Mouse (Mus musculus) ES-E14 (cell line): ENCODE results near the gene Ebpl.

Experiments used
- CHD2 ChIP-seq: IDR thresholded peaks from 2 replicates; pipeline ENCODE4 v1.6.1; 2014; ENCODE audit warnings: mild to moderate bottlenecking, low read depth, low read length, inconsistent platforms
- HCFC1 ChIP-seq: IDR thresholded peaks from 2 replicates; pipeline ENCODE4 v1.6.1; 2012; ENCODE audit warnings: low read length, inconsistent platforms, borderline replicate concordance; ENCODE audit not compliant: insufficient read depth
- MAFK ChIP-seq: IDR thresholded peaks from 2 replicates; pipeline ENCODE4 v1.6.1; 2014; ENCODE audit warnings: mild to moderate bottlenecking, low read depth, low read length, inconsistent platforms; ENCODE audit not compliant: insufficient read depth
- ZC3H11A ChIP-seq: IDR thresholded peaks from 2 replicates; pipeline ENCODE4 v1.6.1; 2012; ENCODE audit warnings: low read depth, mild to moderate bottlenecking, inconsistent platforms, low read length, borderline replicate concordance
- ZNF384 ChIP-seq: IDR thresholded peaks from 2 replicates; pipeline ENCODE4 v1.6.1; 2012; ENCODE audit warnings: low read depth, low read length, inconsistent platforms

GRCm38 (mm10) chr14:61367290-61367689 lies 7.1 kb upstream of the Ebpl start:
- TF ChIP-seq HCFC1, result no peak
- no peak for TF ChIP-seq CHD2
- no peak for TF ChIP-seq ZC3H11A
- no peak for TF ChIP-seq MAFK
- no peak for TF ChIP-seq ZNF384
